Mouse (Mus musculus): ENCODE results near the gene Gm10334. TPM values are rescaled to one million over a fixed set of nuclear protein-coding genes. Genes with fewer than 3 reads are reported as not detected.

The Gm10334 gene
- not detected in 2 replicates for polyA plus RNA-seq (2012; rRNA removed)

GRCm38 (mm10) chr6:41446045-41446444 is at the start of gene Gm10334:
Gene Gm10334 (minus strand): TSS chr6:41446145.

GRCm38 (mm10) chr6:41458632-41459031 is 12.7 kb upstream of the Gm10334 start, which contains the start of gene Prss1:
Gene Prss1 (plus strand): TSS chr6:41458932.

Other genes with a start within 250 kb of the Gm10334 start
- gene Try4, start 143.9 kb downstream of the Gm10334 start, polyA plus RNA-seq (2012; rRNA removed) = 62.5 and 205 TPM in 2 replicates
- gene Try5, start 129.3 kb downstream of the Gm10334 start, polyA plus RNA-seq (2012; rRNA removed) = 1.8 and 2.2 TPM in 2 replicates
- gene Try10, start 92.0 kb downstream of the Gm10334 start, polyA plus RNA-seq (2012; rRNA removed) = 27.4 and 63.4 TPM in 2 replicates
- 0.43 and 0.90 TPM in 2 replicates for gene Prss3, start 68.5 kb downstream of the Gm10334 start, polyA plus RNA-seq (2012; rRNA removed)
- gene Gm5771, start 53.8 kb downstream of the Gm10334 start, polyA plus RNA-seq (2012; rRNA removed) = 0.13 and 0.73 TPM in 2 replicates
- gene Prss1, start 12.8 kb upstream of the Gm10334 start, polyA plus RNA-seq (2012; rRNA removed) = 0.16 and 0.97 TPM in 2 replicates
- 0.46 and 2.7 TPM in 2 replicates for gene Prss2, start 75.6 kb upstream of the Gm10334 start, polyA plus RNA-seq (2012; rRNA removed)
- 14.3 and 20.0 TPM in 2 replicates for gene Ephb6, start 159.3 kb upstream of the Gm10334 start, polyA plus RNA-seq (2012; rRNA removed)
- gene Trpv6, start 190.3 kb upstream of the Gm10334 start, polyA plus RNA-seq (2012; rRNA removed) = 0.26 and 0.41 TPM in 2 replicates
- not detected in 2 replicates for gene Trpv5, start 234.6 kb upstream of the Gm10334 start, polyA plus RNA-seq (2012; rRNA removed)
- not detected in 2 replicates for gene Llcfc1, start 238.3 kb upstream of the Gm10334 start, polyA plus RNA-seq (2012; rRNA removed)